Mouse (Mus musculus): ENCODE measurements around the gene Mfsd9. TPM values are rescaled to one million over a fixed set of nuclear protein-coding genes. Genes with fewer than 3 reads are reported as not detected.
A peak's percentile ranks its signal among the peaks of the same experiment; 100 is the strongest.

Mfsd9 gene
- polyA plus RNA-seq (2012; ENCODE audit: insufficient read depth, insufficient read length, missing spikeins): 2.7 and 3.0 TPM in 2 replicates

- Histone ChIP-seq H3K4me3 (ENCODE audit: insufficient read depth, low read depth, low read length) (peak within 1 kb of the TSS; percentile 90), H3K27ac (replicated peaks; ENCODE audit: low read depth, low read length) (no peak within 1 kb of the TSS), H3K4me1 (ENCODE audit: control insufficient read depth, insufficient read depth, insufficient read length, low read length) (no peaks in the 10 kb centered on the region)
These were observed at the start of gene Mfsd9 for GRCm38 (mm10) chr1:40790324-40791141. TSS of gene Mfsd9 (minus strand) at chr1:40790687.

DNA sequence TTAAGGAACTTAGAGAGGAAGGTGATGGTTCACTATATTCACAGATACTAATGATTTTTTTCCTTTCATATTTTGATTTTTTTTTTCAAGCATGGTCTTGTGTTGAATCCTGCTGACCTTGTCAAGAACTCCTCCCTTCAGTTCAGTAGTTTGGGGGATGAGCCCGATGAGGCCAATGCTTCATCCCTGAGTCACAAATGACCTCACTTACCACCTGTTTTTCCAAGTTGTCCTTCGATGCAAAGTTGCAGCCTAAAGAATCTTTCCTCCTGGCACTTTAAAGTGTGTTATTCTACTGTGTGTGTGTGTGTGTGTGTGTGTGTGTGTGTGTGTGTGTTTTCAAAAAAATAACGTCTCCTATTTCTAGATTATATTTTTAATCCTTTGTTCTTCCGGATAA, 45.0 kb upstream of the Mfsd9 start:
- Histone ChIP-seq H3K4me3 (ENCODE audit: insufficient read depth, low read depth, low read length) (no peak overlapping the region), H3K4me1 (ENCODE audit: control insufficient read depth, insufficient read depth, insufficient read length, low read length) (peaks cover 4% of the 10 kb centered on the region), H3K27ac (replicated peaks; ENCODE audit: low read depth, low read length) (no peak overlapping the region)

DNA sequence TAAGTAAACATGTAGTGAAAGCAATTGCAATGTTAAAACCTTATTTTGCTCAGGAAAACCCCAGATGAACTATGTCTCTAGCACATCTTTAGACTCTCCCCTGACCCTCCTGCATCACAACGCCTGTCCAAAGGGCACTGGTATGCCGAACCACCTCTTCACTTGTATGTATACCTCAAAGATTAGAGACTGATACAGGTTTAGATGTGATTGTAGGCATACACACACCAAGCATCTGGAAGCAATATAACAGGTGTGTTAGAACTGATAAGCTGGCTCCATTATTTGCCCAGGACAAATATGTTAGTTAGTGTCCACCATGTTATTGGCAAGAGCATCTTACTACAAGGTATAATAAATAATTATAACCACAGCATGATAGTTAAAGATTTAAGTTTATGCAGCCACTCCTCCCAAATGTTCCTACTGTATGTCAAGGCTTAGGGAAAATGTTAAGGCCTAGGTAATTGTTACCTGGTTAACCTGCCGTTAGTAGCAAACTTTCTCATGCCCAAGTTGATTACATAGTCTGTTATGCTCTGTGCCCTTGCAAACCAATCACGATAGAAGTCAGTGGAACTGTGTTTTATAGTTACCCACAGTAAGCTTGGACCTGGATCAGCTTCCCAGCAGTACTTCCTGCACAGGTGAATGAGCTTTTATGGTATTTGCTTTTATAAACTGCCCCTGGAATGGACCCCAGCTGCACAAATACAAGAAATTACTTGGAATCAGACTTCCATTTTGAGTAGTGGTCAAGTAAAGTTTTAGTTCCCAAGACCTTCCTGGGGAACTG, 40.4 kb upstream of the Mfsd9 start:
- H3K4me3 ChIP-seq (ENCODE audit: insufficient read depth, low read depth, low read length): no peak overlapping the region
- peaks cover 3% of the 10 kb centered on the region; the same call in 1 of the 2 replicates for H3K4me1 ChIP-seq (ENCODE audit: control insufficient read depth, insufficient read depth, insufficient read length, low read length)
- no peak overlapping the region for H3K27ac ChIP-seq (replicated peaks; ENCODE audit: low read depth, low read length)

DNA sequence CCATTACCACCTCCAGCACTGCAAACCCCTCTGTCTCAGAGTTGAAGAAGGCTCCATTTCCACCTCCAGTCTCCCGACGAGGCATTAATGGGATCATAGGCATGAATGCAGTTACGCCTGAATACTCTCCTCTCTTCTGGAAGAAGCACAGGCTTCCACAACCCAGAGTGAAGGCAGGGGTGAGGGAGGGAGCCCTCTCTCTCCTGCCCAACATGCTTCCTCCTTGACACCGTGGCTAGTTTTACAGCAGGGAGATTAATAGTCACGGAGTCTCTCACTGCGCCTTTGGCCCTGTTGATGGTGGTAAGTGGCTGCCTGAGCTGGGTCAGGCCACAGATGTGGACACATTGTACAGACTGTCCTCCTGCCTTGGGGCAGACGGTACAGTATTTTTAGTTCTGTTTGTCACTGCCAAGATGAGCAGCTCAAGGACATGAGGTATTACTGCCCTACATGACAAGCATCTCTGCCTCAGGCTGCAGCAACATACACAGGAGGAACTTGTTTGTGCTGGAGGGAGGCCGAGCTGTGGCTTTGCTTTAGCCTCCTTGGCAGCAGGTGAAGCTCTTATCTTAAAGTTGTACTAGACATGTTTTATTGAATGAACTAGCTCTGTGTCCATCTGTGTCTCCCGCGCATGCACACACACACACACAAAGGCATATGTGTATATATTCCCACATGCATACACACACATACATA, 38.9 kb upstream of the Mfsd9 start:
- Histone ChIP-seq H3K4me1 (ENCODE audit: control insufficient read depth, insufficient read depth, insufficient read length, low read length) (peaks cover 10% of the 10 kb centered on the region; the same call in 1 of the 2 replicates), H3K27ac (replicated peaks; ENCODE audit: low read depth, low read length) (no peak overlapping the region), H3K4me3 (ENCODE audit: insufficient read depth, low read depth, low read length) (no peak overlapping the region)

DNA sequence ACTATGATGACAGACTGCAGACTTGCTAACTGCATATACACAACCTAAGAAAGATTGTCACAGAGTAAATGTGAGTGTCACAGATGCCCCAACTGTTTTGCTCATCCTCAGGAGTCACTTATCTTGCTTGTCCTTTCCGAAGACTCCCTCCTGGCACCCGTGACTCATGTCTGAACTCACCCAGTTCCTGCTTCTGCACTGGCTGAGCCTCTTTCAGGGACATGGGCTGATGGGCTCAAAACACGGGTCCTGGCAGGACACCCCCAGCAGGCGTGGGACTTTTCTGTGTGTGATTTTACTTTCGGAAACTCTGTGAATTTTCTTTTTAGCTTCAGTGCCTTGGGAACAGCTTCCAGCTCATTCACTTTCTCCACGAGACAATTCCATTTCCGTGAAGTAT, 35.3 kb upstream of the Mfsd9 start:
- Histone ChIP-seq H3K4me3 (ENCODE audit: insufficient read depth, low read depth, low read length) (no peak overlapping the region), H3K4me1 (ENCODE audit: control insufficient read depth, insufficient read depth, insufficient read length, low read length) (peaks cover 14% of the 10 kb centered on the region; the same call in 1 of the 2 replicates), H3K27ac (replicated peaks; ENCODE audit: low read depth, low read length) (no peak overlapping the region)

- Histone ChIP-seq H3K4me3 (ENCODE audit: insufficient read depth, low read depth, low read length) (no peak overlapping the region), H3K4me1 (ENCODE audit: control insufficient read depth, insufficient read depth, insufficient read length, low read length) (peaks cover 14% of the 10 kb centered on the region; the same call in 1 of the 2 replicates), H3K27ac (replicated peaks; ENCODE audit: low read depth, low read length) (no peak overlapping the region)
These were observed 34.4 kb upstream of the Mfsd9 start for GRCm38 (mm10) chr1:40824936-40825335.

GRCm38 (mm10) chr1:40824517-40824916, 34.0 kb upstream of the Mfsd9 start:
- Histone ChIP-seq H3K4me3 (ENCODE audit: insufficient read depth, low read depth, low read length) (no peak overlapping the region), H3K27ac (replicated peaks; ENCODE audit: low read depth, low read length) (no peak overlapping the region), H3K4me1 (ENCODE audit: control insufficient read depth, insufficient read depth, insufficient read length, low read length) (peaks cover 14% of the 10 kb centered on the region; the same call in 1 of the 2 replicates)

DNA sequence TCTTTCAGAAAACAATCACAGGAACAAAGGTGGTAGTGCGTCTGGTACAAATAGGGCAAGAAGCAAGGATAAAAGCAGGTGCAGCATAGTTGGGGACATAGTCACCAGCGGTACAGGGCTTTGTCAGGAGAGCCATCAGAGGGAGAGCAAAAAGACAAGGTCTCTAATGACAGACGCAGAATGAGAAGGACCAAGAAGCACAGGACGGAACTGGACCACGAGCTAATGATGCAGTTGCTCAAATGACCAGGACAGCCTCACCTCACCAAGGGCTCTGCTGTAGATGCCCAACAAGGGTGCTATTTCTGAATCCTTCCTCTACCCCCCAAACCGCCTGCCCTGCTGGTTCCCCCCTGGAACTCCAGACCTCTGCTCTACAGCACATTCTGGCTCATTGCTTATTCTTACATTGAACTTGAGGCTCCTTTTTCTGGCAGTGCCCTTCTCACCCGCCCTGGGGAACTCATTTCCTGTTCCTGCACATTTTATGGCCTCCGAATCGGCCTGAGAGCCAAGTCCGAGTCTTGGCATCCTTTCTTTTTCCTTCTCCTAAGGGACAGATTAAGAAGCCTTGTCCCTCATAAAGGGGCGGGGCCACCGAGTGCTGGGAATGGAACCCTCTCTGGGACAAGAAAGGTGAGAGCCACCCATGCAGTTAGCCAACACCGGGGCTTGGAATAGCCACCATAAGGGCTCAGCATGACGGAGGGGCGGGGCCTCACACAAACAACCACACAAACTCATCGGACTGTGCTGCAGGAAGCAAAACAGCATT, 24.8 kb upstream of the Mfsd9 start:
- H3K27ac ChIP-seq (replicated peaks; ENCODE audit: low read depth, low read length): peak overlapping the region; percentile 80
- H3K4me3 ChIP-seq (ENCODE audit: insufficient read depth, low read depth, low read length): peak overlapping the region; percentile 20; the same call in 1 of the 2 replicates

DNA sequence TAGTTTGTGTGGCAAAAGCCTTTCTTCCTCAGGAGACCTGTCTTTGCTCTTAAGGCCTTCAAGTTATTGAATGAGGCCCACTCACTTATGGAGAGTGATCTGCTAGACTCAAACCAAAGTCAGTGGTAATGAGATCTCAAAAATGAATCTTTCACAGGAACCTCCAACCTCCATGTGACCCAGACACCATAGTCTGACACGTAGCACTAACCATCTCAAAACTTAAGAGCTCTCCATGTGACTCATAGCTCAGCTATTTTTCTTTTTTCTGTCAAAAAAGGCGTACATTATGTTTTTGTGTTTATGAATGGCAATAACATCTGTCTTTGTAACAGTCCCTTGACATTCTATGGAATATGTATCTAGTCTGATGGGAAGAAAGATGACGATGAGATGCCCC, 18.2 kb upstream of the Mfsd9 start:
- H3K4me1 ChIP-seq (ENCODE audit: control insufficient read depth, insufficient read depth, insufficient read length, low read length): peaks cover 10% of the 10 kb centered on the region
- no peak overlapping the region for H3K27ac ChIP-seq (replicated peaks; ENCODE audit: low read depth, low read length)
- H3K4me3 ChIP-seq (ENCODE audit: insufficient read depth, low read depth, low read length): peak overlapping the region; percentile 22; the same call in 1 of the 2 replicates

More for the DNA sequence above, 24.8 kb upstream of the Mfsd9 start:
- peaks cover 19% of the 10 kb centered on the region for H3K4me1 ChIP-seq (ENCODE audit: control insufficient read depth, insufficient read depth, insufficient read length, low read length)

- Histone ChIP-seq H3K27ac (replicated peaks; ENCODE audit: low read depth, low read length) (peak overlapping the region; percentile 84), H3K4me1 (ENCODE audit: control insufficient read depth, insufficient read depth, insufficient read length, low read length) (peaks cover 6% of the 10 kb centered on the region; the same call in 1 of the 2 replicates), H3K4me3 (ENCODE audit: insufficient read depth, low read depth, low read length) (peak overlapping the region; percentile 70)
These were observed 15.4 kb upstream of the Mfsd9 start for GRCm38 (mm10) chr1:40805891-40806290.

GRCm38 (mm10) chr1:40805351-40805750, 14.9 kb upstream of the Mfsd9 start, which contains the start of gene Tmem182:
TSS of gene Tmem182 (plus strand) at chr1:40805601.
- peak within 1 kb of the TSS; percentile 70 for H3K4me3 ChIP-seq (ENCODE audit: insufficient read depth, low read depth, low read length)
- H3K27ac ChIP-seq (replicated peaks; ENCODE audit: low read depth, low read length): peak within 1 kb of the TSS; percentile 96
- H3K4me1 ChIP-seq (ENCODE audit: control insufficient read depth, insufficient read depth, insufficient read length, low read length): peaks cover 6% of the 10 kb centered on the region; the same call in 1 of the 2 replicates

DNA sequence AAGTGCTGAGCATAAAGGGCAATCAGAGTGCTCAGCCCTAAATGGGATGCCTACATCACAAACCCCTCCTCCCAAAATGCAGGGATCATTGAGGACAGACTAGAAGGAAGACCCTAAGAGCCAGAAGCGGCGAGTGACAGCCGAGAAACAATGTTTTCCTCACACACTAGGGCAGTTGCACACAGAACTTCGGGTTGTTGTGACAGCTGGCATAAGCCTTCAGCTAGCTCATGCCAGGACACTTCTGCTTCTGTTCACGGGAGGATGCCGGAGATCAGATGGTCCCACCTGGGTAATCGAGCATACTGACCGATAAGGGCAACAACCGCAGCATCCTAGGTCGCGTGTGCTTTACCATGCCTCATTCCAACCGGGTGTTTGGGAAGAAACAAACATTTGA, 13.6 kb upstream of the Mfsd9 start:
- no peak overlapping the region for H3K27ac ChIP-seq (replicated peaks; ENCODE audit: low read depth, low read length)
- no peak overlapping the region for H3K4me3 ChIP-seq (ENCODE audit: insufficient read depth, low read depth, low read length)
- peaks cover 6% of the 10 kb centered on the region; the same call in 1 of the 2 replicates for H3K4me1 ChIP-seq (ENCODE audit: control insufficient read depth, insufficient read depth, insufficient read length, low read length)

DNA sequence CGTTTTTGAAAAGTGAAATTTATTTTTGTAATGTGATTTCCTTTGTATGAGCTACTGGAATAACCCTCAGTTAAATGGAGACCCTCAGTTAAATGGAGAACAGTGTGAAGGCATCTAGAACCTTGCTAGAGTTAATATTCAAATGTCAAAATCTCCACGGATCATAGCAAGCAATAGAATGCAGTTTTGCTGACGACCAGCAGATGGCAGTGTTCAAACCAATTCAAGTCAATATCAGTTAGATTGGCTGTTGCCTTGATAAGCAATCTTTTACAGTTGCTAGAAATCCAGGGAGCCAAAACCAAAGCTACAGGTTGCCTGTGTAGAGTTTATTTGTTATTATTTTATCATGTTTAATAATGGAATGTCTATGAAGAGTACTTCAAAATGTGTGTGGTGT, 12.3 kb upstream of the Mfsd9 start:
- no peak overlapping the region for H3K4me3 ChIP-seq (ENCODE audit: insufficient read depth, low read depth, low read length)

GRCm38 (mm10) chr1:40800908-40801307, 10.4 kb upstream of the Mfsd9 start:
- H3K27ac ChIP-seq (replicated peaks; ENCODE audit: low read depth, low read length): no peak overlapping the region
- H3K4me1 ChIP-seq (ENCODE audit: control insufficient read depth, insufficient read depth, insufficient read length, low read length): peaks cover 2% of the 10 kb centered on the region; the same call in 1 of the 2 replicates
- H3K4me3 ChIP-seq (ENCODE audit: insufficient read depth, low read depth, low read length): no peak overlapping the region

More for the DNA sequence above, 12.3 kb upstream of the Mfsd9 start:
- H3K4me1 ChIP-seq (ENCODE audit: control insufficient read depth, insufficient read depth, insufficient read length, low read length): peaks cover 4% of the 10 kb centered on the region; the same call in 1 of the 2 replicates
- no peak overlapping the region for H3K27ac ChIP-seq (replicated peaks; ENCODE audit: low read depth, low read length)

Data from brown adipose tissue, adult 24 weeks (tissue).